Mouse (Mus musculus) brain, embryonic 14.5 days (tissue): ENCODE data around the gene Bcl9l.
"Not testable (repeated sequence)": the region's sequence is repeated elsewhere in the genome, so short reads cannot be mapped to it uniquely, and the experiment has no call there.

Source experiments
- CTCF ChIP-seq: fragments of 200-500 bp; IDR thresholded peaks from 2 replicates; pipeline ENCODE4 v1.5.1; 2012; ENCODE audit warnings: inconsistent platforms, mild to moderate bottlenecking, moderate library complexity, borderline replicate concordance; ENCODE audit not compliant: insufficient read depth, insufficient read length; ENCODE audit errors: extremely low read depth
- POLR2A ChIP-seq: fragments of 200-500 bp; IDR thresholded peaks from 2 replicates; pipeline ENCODE4 v1.6.1; 2012; ENCODE audit warnings: mild to moderate bottlenecking, inconsistent platforms, borderline replicate concordance; ENCODE audit not compliant: poor library complexity, insufficient read depth, insufficient read length, severe bottlenecking; ENCODE audit errors: extremely low read depth

DNA sequence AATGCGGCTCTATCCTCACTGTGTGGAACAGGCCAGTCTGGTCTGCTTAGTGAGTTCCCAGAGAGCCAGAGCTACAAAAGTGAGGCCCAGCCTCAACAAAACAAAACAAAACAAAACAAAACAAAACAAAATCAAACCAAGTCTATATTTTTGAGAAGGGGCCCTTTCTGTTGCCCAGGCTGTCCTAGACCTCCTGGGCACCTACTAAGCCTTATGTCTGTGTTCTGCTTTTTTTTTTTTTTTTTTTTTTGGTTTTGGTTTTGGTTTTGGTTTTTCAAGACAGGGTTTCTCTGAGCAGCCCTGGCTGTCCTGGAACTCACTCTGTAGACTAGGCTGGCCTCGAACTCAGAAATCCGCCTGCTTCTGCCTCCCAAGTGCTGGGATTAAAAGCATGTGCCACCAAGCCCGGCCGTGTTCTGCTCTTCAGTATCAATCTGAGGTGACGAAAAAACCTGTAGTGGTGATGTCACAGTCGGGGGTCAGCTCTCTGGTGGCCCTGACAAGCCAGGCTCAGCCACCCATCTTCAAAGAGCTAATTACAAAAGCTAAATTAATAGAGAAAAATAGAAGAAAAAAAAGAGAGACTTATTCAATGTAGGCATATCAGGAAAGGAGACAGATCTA lies 38.1 kb upstream of the Bcl9l start:
- not testable (repeated sequence) for TF ChIP-seq POLR2A, CTCF
